Mouse (Mus musculus) heart, embryonic 12.5 days (tissue): ENCODE results near the gene Pik3c2b. TPM values are rescaled to one million over a fixed set of nuclear protein-coding genes. Genes with fewer than 3 reads are reported as not detected.
"Not testable (repeated sequence)": the region's sequence is repeated elsewhere in the genome, so short reads cannot be mapped to it uniquely, and the experiment has no call there.

Source experiments
- ATAC-seq: fragments of 200-750 bp; cut with Nextera tagmentation; 2 replicates; pipeline ENCODE4 v1.8.0; 2017; ENCODE audit warnings: moderate TSS enrichment, moderate library complexity; ENCODE audit not compliant: insufficient number of reproducible peaks, low FRiP score
- H3K27ac ChIP-seq: fragments of 300-500 bp; sonication (generic); 2 replicates; pipeline ENCODE4 v1.5.1; 2016; ENCODE audit warnings: mild to moderate bottlenecking, moderate library complexity; ENCODE audit not compliant: poor library complexity, severe bottlenecking
- H3K27me3 ChIP-seq: fragments of 300-500 bp; sonication (generic); replicated peaks from 2 replicates; pipeline ENCODE4 v1.6.1; 2016; ENCODE audit warnings: mild to moderate bottlenecking, moderate library complexity
- H3K36me3 ChIP-seq: fragments of 300-500 bp; sonication (generic); 2 replicates; pipeline ENCODE4 v1.6.1; 2016; ENCODE audit warnings: mild to moderate bottlenecking, moderate library complexity
- H3K4me1 ChIP-seq: fragments of 300-500 bp; sonication (generic); replicated peaks from 2 replicates; pipeline ENCODE4 v1.6.1; 2016; ENCODE audit warnings: mild to moderate bottlenecking
- H3K4me2 ChIP-seq: fragments of 300-500 bp; sonication (generic); 2 replicates; pipeline ENCODE4 v1.6.1; 2016; ENCODE audit warnings: mild to moderate bottlenecking, moderate library complexity
- H3K4me3 ChIP-seq: fragments of 300-500 bp; sonication (generic); 2 replicates; pipeline ENCODE4 v1.5.1; 2016; ENCODE audit warnings: mild to moderate bottlenecking
- H3K9ac ChIP-seq: fragments of 300-500 bp; sonication (generic); 2 replicates; pipeline ENCODE4 v1.6.1; 2016; ENCODE audit warnings: mild to moderate bottlenecking, moderate library complexity
- H3K9me3 ChIP-seq: fragments of 300-500 bp; sonication (generic); replicated peaks from 2 replicates; pipeline ENCODE4 v1.6.1; 2016; ENCODE audit warnings: mild to moderate bottlenecking, moderate library complexity
- WGBS: fragments of 180-500 bp; shearing (Covaris S2); methylation state at CpG from one replicate; pipeline ENCODE4 v1.1.7; 2016; 5-methylcytosine and 5-hydroxymethylcytosine counted together
- polyA plus RNA-seq: library from polyadenylated mRNA; unstranded; fragments of >200 nt; fragmentation: Nextera tagmentation; extraction: Ambion mirVana; gene quantifications from 2 replicates; pipeline ENCODE4 v1.2.1, GENCODE M21; 2016

The Pik3c2b gene
- polyA plus RNA-seq, 1 experiment from 2014 or later, result 11.5 TPM

- 1% methylated on average over 28 of the region's 28 CpGs for WGBS
- peaks cover 7% of the 10 kb centered on the region; the same call in 1 of the 2 replicates for H3K4me1 ChIP-seq
- H3K4me2 ChIP-seq, result peak overlapping the region; percentile 64
- H3K9me3 ChIP-seq, result 0 out of 2 replicates have a peak, but pooled peaks cover 2% of the 10 kb centered on the region
- peak; percentile 73 for ATAC-seq
- H3K4me3 ChIP-seq, result peak overlapping the region; percentile 56
- H3K27ac ChIP-seq, result peak overlapping the region; percentile 26
- H3K36me3 ChIP-seq, result no peaks in the 10 kb centered on the region
- H3K9ac ChIP-seq, result peak overlapping the region; percentile 68
- no peaks in the 10 kb centered on the region for H3K27me3 ChIP-seq
Observed at GRCm38 (mm10) chr1:133033316-133034090, 12.0 kb upstream of the Pik3c2b start.

- Histone ChIP-seq H3K9ac (no peak overlapping the region), H3K4me1 (peaks cover 7% of the 10 kb centered on the region; the same call in 1 of the 2 replicates), H3K27ac (no peak overlapping the region), H3K9me3 (0 out of 2 replicates have a peak, but pooled peaks cover 2% of the 10 kb centered on the region), H3K4me3 (peak overlapping the region; percentile 56), H3K36me3 (no peaks in the 10 kb centered on the region), H3K27me3 (no peaks in the 10 kb centered on the region), H3K4me2 (peak overlapping the region; percentile 64)
- peak; percentile 66 for ATAC-seq
- WGBS, result 6% methylated on average over 11 of the region's 11 CpGs
Observed at GRCm38 (mm10) chr1:133034091-133034460, 11.4 kb upstream of the Pik3c2b start.

- 67% methylated on average over 7 of the region's 7 CpGs for WGBS
- H3K4me3 ChIP-seq, H3K9ac ChIP-seq, H3K4me1 ChIP-seq, H3K36me3 ChIP-seq, H3K27me3 ChIP-seq, H3K4me2 ChIP-seq, H3K27ac ChIP-seq, H3K9me3 ChIP-seq, ATAC-seq: not testable (repeated sequence)
Observed at GRCm38 (mm10) chr1:133034682-133035081, 10.8 kb upstream of the Pik3c2b start.

- 0 out of 2 replicates have a peak, but pooled peaks cover 2% of the 10 kb centered on the region for H3K9me3 ChIP-seq
- no peak overlapping the region for H3K4me3 ChIP-seq
- no peak overlapping the region for H3K9ac ChIP-seq
- H3K36me3 ChIP-seq, result no peaks in the 10 kb centered on the region
- no peak overlapping the region for H3K27ac ChIP-seq
- H3K27me3 ChIP-seq, result no peaks in the 10 kb centered on the region
- no peaks in the 10 kb centered on the region for H3K4me1 ChIP-seq
- no peak overlapping the region for H3K4me2 ChIP-seq
- ATAC-seq, result no peak
- 19% methylated on average over 4 of the region's 4 CpGs for WGBS
Observed at GRCm38 (mm10) chr1:133039505-133039949, 5.9 kb upstream of the Pik3c2b start.

- whole genome bisulfite sequencing, result 0% methylated on average over 67 of the region's 71 CpGs
- peak overlapping the region; percentile 78 for H3K4me2 ChIP-seq
Observed at GRCm38 (mm10) chr1:133045861-133046440, 484 bp downstream of the Pik3c2b start.

GRCm38 (mm10) chr1:133046441-133046931 is 1.0 kb downstream of the Pik3c2b start:
- Histone ChIP-seq H3K4me3 (peak overlapping the region; percentile 93), H3K36me3 (no peaks in the 10 kb centered on the region), H3K4me1 (peaks cover 46% of the 10 kb centered on the region), H3K9ac (peak overlapping the region; percentile 98), H3K9me3 (no peaks in the 10 kb centered on the region), H3K27ac (peak overlapping the region; percentile 84), H3K27me3 (no peaks in the 10 kb centered on the region), H3K4me2 (peak overlapping the region; percentile 78)
- WGBS, result under 1% methylated on average over 34 of the region's 40 CpGs
- ATAC-seq, result peak; percentile 51

More at GRCm38 (mm10) chr1:133045861-133046440, 484 bp downstream of the Pik3c2b start:
- Histone ChIP-seq H3K9ac (peak overlapping the region; percentile 98), H3K9me3 (no peaks in the 10 kb centered on the region), H3K4me1 (peaks cover 45% of the 10 kb centered on the region), H3K36me3 (no peaks in the 10 kb centered on the region), H3K27ac (peak overlapping the region; percentile 84), H3K27me3 (no peaks in the 10 kb centered on the region), H3K4me3 (peak overlapping the region; percentile 93)
- peak; percentile 82 for ATAC-seq

GRCm38 (mm10) chr1:133047575-133047974 is 2.1 kb downstream of the Pik3c2b start:
- Histone ChIP-seq H3K27me3 (no peaks in the 10 kb centered on the region), H3K9ac (peak overlapping the region; percentile 98), H3K4me3 (peak overlapping the region; percentile 93), H3K36me3 (no peaks in the 10 kb centered on the region), H3K27ac (peak overlapping the region; percentile 84), H3K4me2 (peak overlapping the region; percentile 78), H3K9me3 (no peaks in the 10 kb centered on the region), H3K4me1 (peaks cover 54% of the 10 kb centered on the region)
- ATAC-seq, result no peak
- WGBS, result 46% methylated on average over 8 of the region's 8 CpGs

- Histone ChIP-seq H3K4me2 (peak overlapping the region; percentile 78), H3K27me3 (no peaks in the 10 kb centered on the region), H3K4me1 (peaks cover 65% of the 10 kb centered on the region), H3K27ac (no peak overlapping the region), H3K9me3 (no peaks in the 10 kb centered on the region), H3K9ac (no peak overlapping the region), H3K4me3 (no peak overlapping the region), H3K36me3 (no peaks in the 10 kb centered on the region)
- no peak for ATAC-seq
- WGBS, result 12% methylated on average over 2 of the region's 2 CpGs
Observed at GRCm38 (mm10) chr1:133048690-133049089, 3.2 kb downstream of the Pik3c2b start.

GRCm38 (mm10) chr1:133050001-133050431 is 4.5 kb downstream of the Pik3c2b start:
- no peak overlapping the region for H3K4me3 ChIP-seq
- H3K27me3 ChIP-seq, result no peaks in the 10 kb centered on the region
- H3K9ac ChIP-seq, result no peak overlapping the region
- 0 out of 2 replicates have a peak overlapping the region, but pooled peaks have one; percentile 2 for H3K4me2 ChIP-seq
- H3K9me3 ChIP-seq, result no peaks in the 10 kb centered on the region
- peaks cover 70% of the 10 kb centered on the region for H3K4me1 ChIP-seq
- WGBS, result 22% methylated on average over 11 of the region's 11 CpGs
- ATAC-seq, result no peak
- H3K27ac ChIP-seq, result 0 out of 2 replicates have a peak overlapping the region, but pooled peaks have one; percentile 1
- no peaks in the 10 kb centered on the region for H3K36me3 ChIP-seq

GRCm38 (mm10) chr1:133051829-133052228 is 6.4 kb downstream of the Pik3c2b start:
- H3K4me2 ChIP-seq, result no peak overlapping the region
- no peak overlapping the region for H3K9ac ChIP-seq
- H3K27ac ChIP-seq, result no peak overlapping the region
- no peak overlapping the region for H3K4me3 ChIP-seq
- H3K27me3 ChIP-seq, result no peaks in the 10 kb centered on the region
- H3K9me3 ChIP-seq, result no peaks in the 10 kb centered on the region
- WGBS, result 83% methylated on average over 2 of the region's 2 CpGs
- H3K36me3 ChIP-seq, result no peaks in the 10 kb centered on the region
- peaks cover 66% of the 10 kb centered on the region for H3K4me1 ChIP-seq
- no peak for ATAC-seq

GRCm38 (mm10) chr1:133053034-133053433 is 7.6 kb downstream of the Pik3c2b start:
- H3K27ac ChIP-seq, result no peak overlapping the region
- no peak overlapping the region for H3K9ac ChIP-seq
- H3K4me1 ChIP-seq, result peaks cover 66% of the 10 kb centered on the region
- H3K36me3 ChIP-seq, result no peaks in the 10 kb centered on the region
- 35% methylated on average over 5 of the region's 5 CpGs for WGBS
- no peak for ATAC-seq
- no peaks in the 10 kb centered on the region for H3K9me3 ChIP-seq
- H3K4me2 ChIP-seq, result no peak overlapping the region
- H3K27me3 ChIP-seq, result no peaks in the 10 kb centered on the region
- H3K4me3 ChIP-seq, result no peak overlapping the region
